Mouse (Mus musculus) embryonic facial prominence, embryonic 10.5 days (tissue): ENCODE measurements around the gene Pcbp4. TPM values are rescaled to one million over a fixed set of nuclear protein-coding genes. Genes with fewer than 3 reads are reported as not detected.
A peak's percentile ranks its signal among the peaks of the same experiment; 100 is the strongest.

Experiments used
- DNase-seq: peaks from one replicate; pipeline ENCODE4 v3.0.0-alpha.2; 2017; ENCODE audit warnings: low spot score
- H3K27ac ChIP-seq: fragments of 300-500 bp; sonication (generic); replicated peaks from 2 replicates; pipeline ENCODE4 v1.5.1; 2016; ENCODE audit warnings: mild to moderate bottlenecking
- H3K27me3 ChIP-seq: fragments of 300-500 bp; sonication (generic); replicated peaks from 2 replicates; pipeline ENCODE4 v1.6.1; 2016; ENCODE audit warnings: low read depth, mild to moderate bottlenecking; ENCODE audit not compliant: poor library complexity, severe bottlenecking
- H3K36me3 ChIP-seq: fragments of 300-500 bp; sonication (generic); replicated peaks from 2 replicates; pipeline ENCODE4 v1.6.1; 2016; ENCODE audit warnings: mild to moderate bottlenecking, moderate library complexity
- H3K4me1 ChIP-seq: fragments of 300-500 bp; sonication (generic); 2 replicates; pipeline ENCODE4 v1.6.1; 2016
- H3K4me3 ChIP-seq: fragments of 300-500 bp; sonication (generic); 2 replicates; pipeline ENCODE4 v1.5.1; 2016; ENCODE audit warnings: mild to moderate bottlenecking, moderate library complexity
- H3K9me3 ChIP-seq: fragments of 300-500 bp; sonication (generic); 2 replicates; pipeline ENCODE4 v1.6.1; 2016; ENCODE audit warnings: mild to moderate bottlenecking
- WGBS: fragments of 180-500 bp; shearing (Covaris S2); methylation state at CpG from one replicate; pipeline ENCODE4 v1.1.7; 2016; 5-methylcytosine and 5-hydroxymethylcytosine counted together
- polyA plus RNA-seq: library from polyadenylated mRNA; unstranded; fragments of >200 nt; fragmentation: Nextera tagmentation; extraction: Ambion mirVana; gene quantifications from 2 replicates; pipeline ENCODE4 v1.2.1, GENCODE M21; 2016

Gene Pcbp4
- polyA plus RNA-seq, 1 experiment from 2014 or later: 320 TPM

GRCm38 (mm10) chr9:106448498-106449031 lies 4.5 kb upstream of the Pcbp4 start:
- peak overlapping the region; percentile 84 for H3K27ac ChIP-seq
- WGBS: 1% methylated on average over 23 of the region's 23 CpGs
- H3K36me3 ChIP-seq: no peaks in the 10 kb centered on the region
- peak overlapping the region; percentile 63 for H3K4me3 ChIP-seq
- peaks cover 86% of the 10 kb centered on the region for H3K4me1 ChIP-seq
- DNase-seq: peak; percentile 76
- no peaks in the 10 kb centered on the region for H3K27me3 ChIP-seq
- no peaks in the 10 kb centered on the region for H3K9me3 ChIP-seq

DNA sequence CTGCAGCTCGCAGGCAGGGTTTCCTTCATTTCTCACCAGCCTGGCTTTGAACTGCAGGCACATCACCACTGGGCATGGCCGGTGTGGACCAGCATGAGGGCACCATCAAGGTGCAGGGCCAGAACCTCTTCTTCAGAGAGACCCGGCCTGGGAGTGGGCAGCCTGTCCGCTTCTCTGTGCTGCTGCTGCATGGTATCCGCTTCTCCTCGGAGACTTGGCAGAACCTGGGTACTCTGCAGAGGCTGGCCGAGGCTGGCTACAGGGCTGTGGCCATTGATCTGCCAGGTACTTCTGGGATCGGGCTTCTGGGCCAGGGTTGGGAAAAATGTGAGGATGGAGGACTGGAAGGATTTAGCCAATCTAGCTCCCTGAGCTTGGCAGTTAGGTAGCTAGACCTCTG lies 3.1 kb upstream of the Pcbp4 start:
- WGBS: 92% methylated on average over 8 of the region's 8 CpGs
- H3K36me3 ChIP-seq: no peaks in the 10 kb centered on the region
- no peaks in the 10 kb centered on the region for H3K27me3 ChIP-seq
- H3K4me1 ChIP-seq: peaks cover 91% of the 10 kb centered on the region
- H3K4me3 ChIP-seq: peak overlapping the region; percentile 86
- peak overlapping the region; percentile 72 for H3K27ac ChIP-seq
- no peak for DNase-seq
- no peaks in the 10 kb centered on the region for H3K9me3 ChIP-seq

DNA sequence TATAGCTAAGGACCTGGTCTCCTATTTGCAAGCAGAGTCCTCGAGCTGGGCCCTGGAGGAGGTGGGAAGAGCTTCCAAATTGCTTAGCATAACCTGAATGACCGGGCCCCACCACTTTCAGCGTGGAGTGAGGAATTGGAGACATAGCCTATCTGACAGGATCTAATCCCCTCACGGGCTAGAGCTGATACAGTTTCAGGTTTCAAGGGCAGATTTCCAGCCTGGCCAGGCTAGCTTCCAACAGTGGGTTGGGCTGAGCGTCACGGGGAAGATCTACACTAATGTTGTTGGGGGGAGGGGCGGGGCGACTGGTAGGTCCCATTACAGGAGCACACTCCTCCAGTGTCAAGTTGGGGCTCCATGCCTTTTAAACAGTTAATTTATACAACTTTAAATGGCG lies 2.4 kb upstream of the Pcbp4 start:
- Histone ChIP-seq H3K4me1 (peaks cover 91% of the 10 kb centered on the region), H3K36me3 (no peaks in the 10 kb centered on the region), H3K27me3 (no peaks in the 10 kb centered on the region), H3K9me3 (no peaks in the 10 kb centered on the region), H3K27ac (peak overlapping the region; percentile 99), H3K4me3 (peak overlapping the region; percentile 86)
- DNase-seq: peak; percentile 76
- 18% methylated on average over 9 of the region's 9 CpGs for WGBS

DNA sequence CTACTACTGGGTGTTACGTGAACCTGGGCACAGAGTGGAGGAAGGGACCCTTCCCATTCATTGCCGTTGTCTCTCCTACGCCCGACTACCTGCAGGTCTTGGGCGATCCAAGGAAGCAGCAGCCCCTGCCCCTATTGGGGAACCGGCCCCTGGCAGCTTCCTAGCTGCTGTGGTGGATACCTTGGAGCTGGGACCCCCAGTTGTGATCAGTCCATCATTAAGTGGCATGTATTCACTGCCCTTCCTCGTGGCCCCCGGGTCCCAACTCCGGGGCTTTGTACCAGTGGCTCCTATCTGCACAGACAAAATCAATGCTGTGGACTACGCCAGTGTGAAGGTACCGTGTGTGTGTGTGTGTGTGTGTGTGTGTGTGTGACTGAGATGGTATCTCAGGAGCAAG lies 1.8 kb upstream of the Pcbp4 start:
- WGBS: 80% methylated on average over 11 of the region's 11 CpGs
- DNase-seq: no peak
- Histone ChIP-seq H3K27ac (peak overlapping the region; percentile 99), H3K27me3 (no peaks in the 10 kb centered on the region), H3K4me3 (peak overlapping the region; percentile 86), H3K4me1 (peaks cover 91% of the 10 kb centered on the region), H3K9me3 (no peaks in the 10 kb centered on the region), H3K36me3 (peaks cover 6% of the 10 kb centered on the region)

DNA sequence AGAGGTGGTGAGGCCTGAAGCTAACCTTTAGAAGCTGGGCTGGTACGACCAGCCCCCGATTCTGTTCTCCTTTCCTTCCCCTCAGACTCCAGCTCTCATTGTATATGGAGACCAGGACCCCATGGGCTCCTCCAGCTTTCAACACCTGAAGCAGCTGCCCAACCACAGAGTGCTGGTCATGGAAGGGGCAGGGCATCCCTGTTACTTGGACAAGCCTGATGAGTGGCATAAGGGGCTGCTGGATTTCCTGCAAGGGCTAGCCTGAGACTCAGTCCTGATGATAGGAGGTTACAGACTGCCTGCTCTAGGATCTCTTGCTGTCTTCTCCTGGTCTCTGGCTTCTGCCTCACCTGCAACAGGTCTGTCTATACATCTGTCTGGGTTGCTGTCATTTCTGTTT lies 1.2 kb upstream of the Pcbp4 start:
- peak overlapping the region; percentile 86 for H3K4me3 ChIP-seq
- H3K27me3 ChIP-seq: no peaks in the 10 kb centered on the region
- H3K36me3 ChIP-seq: peaks cover 12% of the 10 kb centered on the region
- H3K4me1 ChIP-seq: peaks cover 91% of the 10 kb centered on the region
- H3K9me3 ChIP-seq: no peaks in the 10 kb centered on the region
- peak overlapping the region; percentile 99 for H3K27ac ChIP-seq
- DNase-seq: no peak
- 59% methylated on average over 2 of the region's 2 CpGs for WGBS

- H3K4me1 ChIP-seq: peaks cover 91% of the 10 kb centered on the region
- DNase-seq: no peak
- H3K4me3 ChIP-seq: peak overlapping the region; percentile 86
- H3K27ac ChIP-seq: peak overlapping the region; percentile 99
- peaks cover 17% of the 10 kb centered on the region for H3K36me3 ChIP-seq
- H3K9me3 ChIP-seq: no peaks in the 10 kb centered on the region
- no peaks in the 10 kb centered on the region for H3K27me3 ChIP-seq
- WGBS: 24% methylated on average over 6 of the region's 6 CpGs
These were observed 740 bp upstream of the Pcbp4 start for GRCm38 (mm10) chr9:106452351-106452750.

DNA sequence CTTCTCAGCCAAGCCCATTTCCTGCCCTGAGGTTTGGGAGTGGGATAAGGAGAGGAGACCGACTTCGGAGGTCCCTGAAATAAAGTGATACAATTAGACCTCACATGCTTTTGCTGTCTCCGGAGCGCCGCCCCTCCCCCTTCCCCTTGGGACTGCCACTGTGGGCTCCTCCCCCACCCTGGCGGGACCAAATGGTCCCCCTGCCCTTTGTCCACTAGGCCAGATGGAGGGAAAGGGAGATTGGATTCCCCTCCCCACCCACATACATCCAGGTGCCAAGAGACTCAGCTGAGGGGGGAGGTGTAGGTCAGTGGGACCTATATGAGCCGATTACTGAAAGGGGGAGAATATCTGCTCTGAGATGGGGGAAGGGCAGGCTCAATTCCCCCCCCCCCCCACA lies 270 bp upstream of the Pcbp4 start:
- H3K27me3 ChIP-seq: no peaks in the 10 kb centered on the region
- under 1% methylated on average over 7 of the region's 7 CpGs for WGBS
- DNase-seq: peak; percentile 85
- peak overlapping the region; percentile 86 for H3K4me3 ChIP-seq
- H3K4me1 ChIP-seq: peaks cover 91% of the 10 kb centered on the region
- peak overlapping the region; percentile 99 for H3K27ac ChIP-seq
- H3K36me3 ChIP-seq: peaks cover 21% of the 10 kb centered on the region
- H3K9me3 ChIP-seq: no peaks in the 10 kb centered on the region

- H3K9me3 ChIP-seq: no peaks in the 10 kb centered on the region
- H3K27ac ChIP-seq: peak overlapping the region; percentile 99
- H3K4me1 ChIP-seq: peaks cover 91% of the 10 kb centered on the region
- H3K27me3 ChIP-seq: no peaks in the 10 kb centered on the region
- H3K4me3 ChIP-seq: peak overlapping the region; percentile 86
- WGBS: 1% methylated on average over 20 of the region's 20 CpGs
- peak; percentile 72 for DNase-seq
- H3K36me3 ChIP-seq: peaks cover 35% of the 10 kb centered on the region
These were observed 1.1 kb downstream of the Pcbp4 start for GRCm38 (mm10) chr9:106454071-106454761.

GRCm38 (mm10) chr9:106454888-106455681 lies 2.0 kb downstream of the Pcbp4 start:
- Histone ChIP-seq H3K36me3 (peaks cover 44% of the 10 kb centered on the region), H3K27me3 (no peaks in the 10 kb centered on the region), H3K9me3 (no peaks in the 10 kb centered on the region), H3K27ac (peak overlapping the region; percentile 99), H3K4me1 (peaks cover 92% of the 10 kb centered on the region), H3K4me3 (peak overlapping the region; percentile 86)
- WGBS: under 1% methylated on average over 17 of the region's 17 CpGs
- DNase-seq: peak; percentile 79

GRCm38 (mm10) chr9:106456325-106457162 lies 3.5 kb downstream of the Pcbp4 start:
- peaks cover 90% of the 10 kb centered on the region for H3K4me1 ChIP-seq
- peaks cover 58% of the 10 kb centered on the region for H3K36me3 ChIP-seq
- no peaks in the 10 kb centered on the region for H3K27me3 ChIP-seq
- peak overlapping the region; percentile 86 for H3K4me3 ChIP-seq
- peak; percentile 86 for DNase-seq
- no peaks in the 10 kb centered on the region for H3K9me3 ChIP-seq
- peak overlapping the region; percentile 99 for H3K27ac ChIP-seq
- 34% methylated on average over 15 of the region's 15 CpGs for WGBS

GRCm38 (mm10) chr9:106457163-106457559 lies 4.1 kb downstream of the Pcbp4 start:
- DNase-seq: no peak
- H3K36me3 ChIP-seq: peaks cover 65% of the 10 kb centered on the region
- 44% methylated on average over 9 of the region's 9 CpGs for WGBS
- peaks cover 90% of the 10 kb centered on the region for H3K4me1 ChIP-seq
- no peaks in the 10 kb centered on the region for H3K9me3 ChIP-seq
- H3K27me3 ChIP-seq: no peaks in the 10 kb centered on the region
- peak overlapping the region; percentile 86 for H3K4me3 ChIP-seq
- peak overlapping the region; percentile 99 for H3K27ac ChIP-seq

- Histone ChIP-seq H3K27ac (peak overlapping the region; percentile 99), H3K4me3 (peak overlapping the region; percentile 86; the same call in 1 of the 2 replicates)
These were observed 4.8 kb downstream of the Pcbp4 start for GRCm38 (mm10) chr9:106457920-106458319.

More at GRCm38 (mm10) chr9:106457920-106458319, 4.8 kb downstream of the Pcbp4 start:
- no peak for DNase-seq
- Histone ChIP-seq H3K27me3 (peaks cover 2% of the 10 kb centered on the region), H3K4me1 (peaks cover 89% of the 10 kb centered on the region), H3K9me3 (no peaks in the 10 kb centered on the region), H3K36me3 (peaks cover 72% of the 10 kb centered on the region)
- 74% methylated on average over 5 of the region's 5 CpGs for WGBS
